Mouse (Mus musculus) liver, embryonic 11.5 days (tissue): ENCODE results near the gene Ddn. TPM values are rescaled to one million over a fixed set of nuclear protein-coding genes. Genes with fewer than 3 reads are reported as not detected.

Source experiments
- ATAC-seq: fragments of 200-750 bp; cut with Nextera tagmentation; replicated peaks from 2 replicates; pipeline ENCODE4 v1.8.0; 2017; ENCODE audit warnings: moderate number of reproducible peaks, mild to moderate bottlenecking, moderate TSS enrichment, moderate library complexity; ENCODE audit not compliant: low FRiP score
- DNase-seq: peaks from one replicate; pipeline ENCODE4 v3.0.0-alpha.2; 2017; ENCODE audit warnings: low spot score
- H3K27ac ChIP-seq: fragments of 300-500 bp; sonication (generic); 2 replicates; pipeline ENCODE4 v1.5.1; 2014; ENCODE audit warnings: mild to moderate bottlenecking, low read depth, low read length, control low read depth
- H3K27me3 ChIP-seq: fragments of 300-500 bp; sonication (generic); replicated peaks from 2 replicates; pipeline ENCODE4 v1.6.1; 2014; ENCODE audit warnings: low read length, mixed read lengths; ENCODE audit not compliant: control insufficient read depth, insufficient read depth
- H3K36me3 ChIP-seq: fragments of 300-500 bp; sonication (generic); 2 replicates; pipeline ENCODE4 v1.6.1; 2014; ENCODE audit warnings: mild to moderate bottlenecking, low read length, moderate library complexity, mixed read lengths; ENCODE audit not compliant: control insufficient read depth, insufficient read depth
- H3K4me1 ChIP-seq: fragments of 300-500 bp; sonication (generic); replicated peaks from 2 replicates; pipeline ENCODE4 v1.6.1; 2014; ENCODE audit warnings: low read length, mixed read lengths; ENCODE audit not compliant: control insufficient read depth, insufficient read depth
- H3K4me2 ChIP-seq: fragments of 300-500 bp; sonication (generic); 2 replicates; pipeline ENCODE4 v1.6.1; 2014; ENCODE audit warnings: mild to moderate bottlenecking, control low read depth, moderate library complexity
- H3K4me3 ChIP-seq: fragments of 300-500 bp; sonication (generic); 2 replicates; pipeline ENCODE4 v1.5.1; 2014; ENCODE audit warnings: low read depth, low read length, control low read depth
- H3K9ac ChIP-seq: fragments of 300-500 bp; sonication (generic); 2 replicates; pipeline ENCODE4 v1.6.1; 2014; ENCODE audit warnings: low read depth, low read length, control low read depth
- H3K9me3 ChIP-seq: fragments of 300-500 bp; sonication (generic); 2 replicates; pipeline ENCODE4 v1.6.1; 2016; ENCODE audit warnings: low read length, inconsistent platforms, mixed read lengths; ENCODE audit not compliant: control insufficient read depth
- WGBS: fragments of 180-500 bp; shearing (Covaris S2); extraction: QIAGEN DNeasy Blood & Tissue Kit; methylation state at CpG from one replicate; pipeline ENCODE4 v1.1.7; 2014; 5-methylcytosine and 5-hydroxymethylcytosine counted together
- polyA plus RNA-seq: library from polyadenylated mRNA; unstranded; fragments of >200 nt; fragmentation: Nextera tagmentation; extraction: Ambion mirVana; gene quantifications from 2 replicates; pipeline ENCODE4 v1.2.1, GENCODE M21; 2014

The Ddn gene
- polyA plus RNA-seq, 1 experiment from 2014 or later = 0.12 TPM

DNA sequence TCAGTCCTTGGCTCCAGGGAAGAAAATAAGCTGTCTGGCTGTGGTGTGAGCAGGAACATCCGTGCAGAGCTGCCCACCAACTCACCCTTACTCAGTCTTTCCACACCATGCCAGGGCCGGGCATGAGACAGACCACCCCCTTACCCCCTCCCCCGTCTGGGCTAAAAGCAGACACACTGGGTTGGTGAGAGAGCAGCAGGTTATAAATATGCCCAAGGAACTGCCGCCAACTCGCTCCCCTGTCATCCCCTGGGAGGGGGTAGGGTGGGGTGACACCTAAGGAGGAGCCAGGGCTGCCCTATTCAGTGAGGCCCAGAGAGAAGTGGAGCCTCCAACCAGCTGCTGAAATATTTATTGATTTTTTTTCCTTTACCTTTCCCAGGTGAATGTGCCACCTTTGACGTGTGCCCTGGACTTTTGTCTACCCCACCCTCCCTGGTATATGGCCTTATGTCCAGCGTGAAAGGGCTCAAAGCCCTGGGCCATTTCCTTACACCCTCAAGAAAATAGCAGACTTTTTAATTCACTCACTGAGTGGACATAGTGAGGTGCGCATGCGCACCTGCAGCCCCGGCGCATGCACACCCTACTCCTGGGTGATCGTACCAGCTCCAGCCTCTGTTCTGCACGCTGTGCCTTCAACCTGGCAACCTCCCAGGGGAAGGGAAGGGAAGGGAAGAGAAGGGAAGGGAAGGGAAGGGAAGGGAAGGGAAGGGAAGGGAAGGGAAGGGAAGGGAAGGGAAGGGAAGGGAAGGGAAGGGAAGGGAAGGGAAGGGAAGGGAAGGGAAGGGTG, 12.3 kb downstream of the Ddn start:
- WGBS = 12% methylated on average over 13 of the region's 13 CpGs
- Histone ChIP-seq H3K36me3 (no peaks in the 10 kb centered on the region), H3K4me1 (peaks cover 3% of the 10 kb centered on the region; the same call in 1 of the 2 replicates), H3K27me3 (peaks cover 99% of the 10 kb centered on the region), H3K4me2 (no peak overlapping the region), H3K27ac (no peak overlapping the region), H3K9ac (no peak overlapping the region), H3K9me3 (no peaks in the 10 kb centered on the region), H3K4me3 (no peak overlapping the region)
- ATAC-seq (no peak), DNase-seq (no peak)

DNA sequence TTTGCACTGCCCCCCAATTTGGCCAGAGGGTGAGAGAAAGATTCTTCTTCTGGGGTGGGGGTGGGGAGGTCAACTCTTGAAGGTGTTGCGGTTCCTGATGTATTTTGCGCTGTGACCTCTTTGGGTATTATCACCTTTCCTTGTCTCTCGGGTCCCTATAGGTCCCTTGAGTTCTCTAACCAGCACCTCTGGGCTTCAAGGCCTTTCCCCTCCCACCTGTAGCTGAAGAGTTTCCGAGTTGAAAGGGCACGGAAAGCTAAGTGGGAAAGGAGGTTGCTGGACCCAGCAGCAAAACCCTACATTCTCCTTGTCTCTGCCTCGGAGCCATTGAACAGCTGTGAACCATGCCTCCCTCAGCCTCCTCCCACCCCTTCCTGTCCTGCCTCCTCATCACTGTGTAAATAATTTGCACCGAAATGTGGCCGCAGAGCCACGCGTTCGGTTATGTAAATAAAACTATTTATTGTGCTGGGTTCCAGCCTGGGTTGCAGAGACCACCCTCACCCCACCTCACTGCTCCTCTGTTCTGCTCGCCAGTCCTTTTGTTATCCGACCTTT, 16.1 kb downstream of the Ddn start:
- DNase-seq (no peak), ATAC-seq (no peak)
- Histone ChIP-seq H3K27me3 (peaks cover 100% of the 10 kb centered on the region), H3K4me2 (no peak overlapping the region), H3K9me3 (no peaks in the 10 kb centered on the region), H3K36me3 (no peaks in the 10 kb centered on the region), H3K9ac (no peak overlapping the region), H3K27ac (no peak overlapping the region), H3K4me1 (peaks cover 11% of the 10 kb centered on the region), H3K4me3 (no peak overlapping the region)
- 6% methylated on average over 13 of the region's 13 CpGs for WGBS

DNA sequence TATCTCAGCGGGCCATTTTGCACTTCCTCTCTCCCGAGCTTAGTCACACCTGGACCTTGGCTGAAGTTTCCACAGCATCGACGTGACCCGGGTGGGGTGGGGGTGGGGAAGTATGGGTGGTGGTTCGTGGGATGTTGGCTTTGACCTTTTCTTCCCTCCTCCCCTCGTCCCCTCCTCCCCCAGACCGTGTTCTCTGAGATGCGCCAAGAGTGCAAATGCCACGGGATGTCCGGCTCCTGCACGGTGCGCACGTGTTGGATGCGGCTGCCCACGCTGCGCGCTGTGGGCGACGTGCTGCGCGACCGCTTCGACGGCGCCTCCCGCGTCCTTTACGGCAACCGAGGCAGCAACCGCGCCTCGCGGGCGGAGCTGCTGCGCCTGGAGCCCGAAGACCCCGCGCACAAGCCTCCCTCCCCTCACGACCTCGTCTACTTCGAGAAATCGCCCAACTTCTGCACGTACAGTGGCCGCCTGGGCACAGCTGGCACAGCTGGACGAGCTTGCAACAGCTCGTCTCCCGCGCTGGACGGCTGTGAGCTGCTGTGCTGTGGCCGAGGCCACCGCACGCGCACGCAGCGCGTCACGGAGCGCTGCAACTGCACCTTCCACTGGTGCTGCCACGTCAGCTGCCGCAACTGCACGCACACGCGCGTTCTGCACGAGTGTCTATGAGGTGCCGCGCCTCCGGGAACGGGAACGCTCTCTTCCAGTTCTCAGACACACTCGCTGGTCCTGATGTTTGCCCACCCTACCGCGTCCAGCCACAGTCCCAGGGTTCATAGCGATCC, 16.9 kb downstream of the Ddn start:
- no peak for ATAC-seq
- WGBS = 4% methylated on average over 75 of the region's 75 CpGs
- Histone ChIP-seq H3K9me3 (no peaks in the 10 kb centered on the region), H3K27me3 (peaks cover 100% of the 10 kb centered on the region), H3K4me3 (peak overlapping the region; percentile 30; the same call in 1 of the 2 replicates), H3K9ac (no peak overlapping the region), H3K27ac (no peak overlapping the region), H3K4me1 (peaks cover 11% of the 10 kb centered on the region), H3K4me2 (peak overlapping the region; percentile 23), H3K36me3 (no peaks in the 10 kb centered on the region)
- no peak for DNase-seq

DNA sequence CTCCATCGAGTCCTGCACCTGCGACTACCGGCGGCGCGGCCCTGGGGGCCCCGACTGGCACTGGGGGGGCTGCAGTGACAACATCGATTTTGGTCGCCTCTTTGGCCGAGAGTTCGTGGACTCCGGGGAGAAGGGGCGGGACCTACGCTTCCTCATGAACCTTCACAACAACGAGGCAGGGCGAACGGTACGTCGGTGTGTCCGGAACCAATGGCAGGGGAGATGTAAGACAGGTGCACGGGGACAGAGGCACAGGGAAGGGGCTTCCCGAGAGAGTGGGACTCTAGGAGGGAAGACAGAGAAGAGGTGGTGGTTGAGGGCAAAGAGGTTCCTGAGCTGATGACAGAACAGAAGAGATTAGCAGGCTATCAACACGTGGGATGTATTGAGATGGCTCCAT, 17.5 kb downstream of the Ddn start:
- Histone ChIP-seq H3K27me3 (peaks cover 99% of the 10 kb centered on the region), H3K4me1 (peaks cover 11% of the 10 kb centered on the region), H3K36me3 (no peaks in the 10 kb centered on the region), H3K9ac (no peak overlapping the region), H3K9me3 (no peaks in the 10 kb centered on the region), H3K4me2 (no peak overlapping the region), H3K4me3 (0 out of 2 replicates have a peak overlapping the region, but pooled peaks have one; percentile 6), H3K27ac (no peak overlapping the region)
- 4% methylated on average over 23 of the region's 23 CpGs for WGBS
- DNase-seq = no peak
- ATAC-seq = no peak

DNA sequence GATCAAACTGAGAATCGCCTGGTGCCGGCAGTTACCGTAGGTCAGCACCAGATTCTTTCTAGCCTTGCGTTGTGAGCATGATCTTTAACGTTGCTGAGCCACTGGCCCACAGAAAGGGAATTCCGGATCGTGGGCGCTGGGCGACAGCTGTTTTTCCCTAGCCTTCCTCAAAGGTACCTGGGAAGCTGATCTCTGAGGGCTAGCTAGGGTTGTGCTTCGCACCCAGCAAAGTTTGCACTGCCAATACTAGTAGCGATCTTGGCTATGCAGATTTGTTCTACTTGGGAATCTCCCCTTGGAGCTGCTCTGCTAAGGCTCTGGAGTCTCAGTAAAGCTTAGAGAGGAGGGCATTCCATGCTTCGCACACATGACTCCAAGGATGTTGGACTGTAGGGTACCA, 18.1 kb downstream of the Ddn start:
- Histone ChIP-seq H3K4me3 (peak overlapping the region; percentile 25; the same call in 1 of the 2 replicates), H3K4me2 (no peak overlapping the region; the same call in 1 of the 2 replicates), H3K27ac (no peak overlapping the region), H3K36me3 (no peaks in the 10 kb centered on the region), H3K9me3 (no peaks in the 10 kb centered on the region), H3K9ac (no peak overlapping the region), H3K27me3 (peaks cover 96% of the 10 kb centered on the region), H3K4me1 (peaks cover 11% of the 10 kb centered on the region)
- WGBS = 4% methylated on average over 12 of the region's 12 CpGs
- ATAC-seq (no peak), DNase-seq (no peak)

DNA sequence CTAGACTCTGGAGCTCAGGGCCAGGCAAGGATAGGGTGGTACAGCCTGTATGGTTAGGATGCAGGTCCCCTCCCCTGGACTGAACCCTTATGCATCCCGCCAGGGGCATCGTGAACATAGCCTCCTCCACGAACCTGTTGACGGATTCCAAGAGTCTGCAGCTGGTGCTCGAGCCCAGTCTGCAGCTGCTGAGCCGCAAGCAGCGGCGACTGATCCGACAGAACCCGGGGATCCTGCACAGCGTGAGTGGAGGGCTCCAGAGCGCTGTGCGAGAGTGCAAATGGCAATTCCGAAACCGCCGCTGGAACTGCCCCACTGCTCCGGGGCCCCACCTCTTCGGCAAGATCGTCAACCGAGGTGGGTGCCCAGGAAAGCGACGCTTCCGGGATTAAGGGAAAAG, 18.5 kb downstream of the Ddn start:
- H3K9me3 ChIP-seq = no peaks in the 10 kb centered on the region
- DNase-seq = no peak
- H3K4me1 ChIP-seq = peaks cover 11% of the 10 kb centered on the region
- H3K9ac ChIP-seq = no peak overlapping the region
- H3K36me3 ChIP-seq = no peaks in the 10 kb centered on the region
- WGBS = 2% methylated on average over 23 of the region's 23 CpGs
- peaks cover 93% of the 10 kb centered on the region for H3K27me3 ChIP-seq
- H3K4me2 ChIP-seq = no peak overlapping the region; the same call in 1 of the 2 replicates
- peak overlapping the region; percentile 25; the same call in 1 of the 2 replicates for H3K4me3 ChIP-seq
- no peak overlapping the region for H3K27ac ChIP-seq
- ATAC-seq = no peak

DNA sequence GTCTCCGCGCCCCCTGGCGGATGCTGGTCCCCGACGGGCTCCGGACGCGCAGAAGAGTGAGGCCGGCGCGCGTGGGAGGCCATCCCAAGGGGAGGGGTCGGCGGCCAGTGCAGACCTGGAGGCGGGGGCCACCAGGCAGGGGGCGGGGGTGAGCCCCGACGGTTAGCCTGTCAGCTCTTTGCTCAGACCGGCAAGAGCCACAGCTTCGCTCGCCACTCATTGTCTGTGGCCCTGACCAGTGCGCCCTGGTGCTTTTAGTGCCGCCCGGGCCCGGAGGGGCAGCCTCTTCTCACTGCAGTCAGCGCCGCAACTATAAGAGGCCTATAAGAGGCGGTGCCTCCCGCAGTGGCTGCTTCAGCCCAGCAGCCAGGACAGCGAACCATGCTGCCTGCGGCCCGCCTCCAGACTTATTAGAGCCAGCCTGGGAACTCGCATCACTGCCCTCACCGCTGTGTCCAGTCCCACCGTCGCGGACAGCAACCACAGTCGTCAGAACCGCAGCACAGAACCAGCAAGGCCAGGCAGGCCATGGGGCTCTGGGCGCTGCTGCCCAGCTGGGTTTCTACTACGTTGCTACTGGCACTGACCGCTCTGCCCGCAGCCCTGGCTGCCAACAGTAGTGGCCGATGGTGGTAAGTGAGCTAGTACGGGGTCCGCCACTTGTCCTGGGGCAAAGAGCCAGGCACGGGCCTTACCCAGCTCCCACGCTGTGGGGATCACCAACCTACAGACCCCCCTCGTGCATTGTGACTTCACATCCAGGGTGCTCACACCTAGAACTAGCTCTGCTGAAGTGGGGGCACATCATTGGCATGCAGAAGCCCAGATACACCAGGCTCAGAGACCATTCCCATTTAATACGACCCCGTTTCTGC, 19.4 kb downstream of the Ddn start, which contains the start of gene Wnt1:
Gene Wnt1, plus strand, starts transcription at position 197 of the 875 bp plus-strand sequence.
- Histone ChIP-seq H3K9ac (no peak within 1 kb of the TSS), H3K4me2 (peak within 1 kb of the TSS; percentile 3; the same call in 1 of the 2 replicates), H3K27me3 (peaks cover 93% of the 10 kb centered on the region), H3K4me1 (peaks cover 11% of the 10 kb centered on the region), H3K9me3 (no peaks in the 10 kb centered on the region), H3K27ac (no peak within 1 kb of the TSS), H3K4me3 (peak within 1 kb of the TSS; percentile 25; the same call in 1 of the 2 replicates), H3K36me3 (no peaks in the 10 kb centered on the region)
- 6% methylated on average over 50 of the region's 51 CpGs for WGBS
- DNase-seq (peak; percentile 64), ATAC-seq (no peak; the same call in 1 of the 2 replicates)
